Mouse (Mus musculus): ENCODE data around the gene Unc13b.

DNA sequence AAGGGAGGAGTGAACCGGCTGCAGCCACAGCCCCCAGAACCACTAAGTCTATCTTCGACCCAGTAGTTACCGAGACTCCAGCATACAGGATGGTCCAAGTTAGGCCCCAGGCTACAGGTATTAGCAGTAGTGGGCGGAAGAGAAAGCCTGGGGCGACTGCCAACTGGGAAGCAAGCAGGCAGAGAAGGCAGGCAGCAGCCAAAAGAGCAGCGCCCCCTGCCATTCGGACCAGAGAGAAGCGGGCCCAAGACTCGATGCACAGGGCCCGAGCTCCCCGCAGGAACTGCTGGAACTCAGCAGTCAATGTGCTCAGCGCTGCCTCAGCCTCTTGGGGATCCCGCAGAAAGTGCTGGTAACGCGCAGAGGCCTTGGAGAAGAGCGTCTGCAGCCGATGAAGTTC is 37.4 kb upstream of the Unc13b start:
- TF ChIP-seq POLR2A (IDR thresholded peaks at IDR 0.05; ENCODE audit: low read depth, low read length) (no peak), CTCF (IDR thresholded peaks at IDR 0.05; ENCODE audit: extremely low read depth, insufficient read depth, insufficient read length, insufficient replicate concordance) (no peak)

Measured in spleen, adult 2 months (tissue).